Mouse (Mus musculus) hindbrain, embryonic 15.5 days (tissue): ENCODE data around the gene Arpc1b. TPM values are rescaled to one million over a fixed set of nuclear protein-coding genes. Genes with fewer than 3 reads are reported as not detected.
"Not testable (repeated sequence)": the region's sequence is repeated elsewhere in the genome, so short reads cannot be mapped to it uniquely, and the experiment has no call there.

Source experiments
- ATAC-seq: fragments of 200-750 bp; cut with Nextera tagmentation; 2 replicates; pipeline ENCODE4 v1.8.0; 2017; ENCODE audit warnings: low read depth, moderate number of reproducible peaks, moderate TSS enrichment; ENCODE audit not compliant: low FRiP score
- H3K27ac ChIP-seq: fragments of 300-500 bp; sonication (generic); replicated peaks from 2 replicates; pipeline ENCODE4 v1.5.1; 2015; ENCODE audit warnings: mild to moderate bottlenecking, inconsistent platforms
- H3K27me3 ChIP-seq: fragments of 300-500 bp; sonication (generic); 2 replicates; pipeline ENCODE4 v1.6.1; 2015; ENCODE audit warnings: control low read depth, inconsistent platforms
- H3K36me3 ChIP-seq: fragments of 300-500 bp; sonication (generic); 2 replicates; pipeline ENCODE4 v1.6.1; 2015; ENCODE audit warnings: control low read depth, inconsistent platforms
- H3K4me1 ChIP-seq: fragments of 300-500 bp; sonication (generic); replicated peaks from 2 replicates; pipeline ENCODE4 v1.6.1; 2015; ENCODE audit warnings: control low read depth, inconsistent platforms
- H3K4me2 ChIP-seq: fragments of 300-500 bp; sonication (generic); 2 replicates; pipeline ENCODE4 v1.6.1; 2015; ENCODE audit warnings: moderate library complexity, mild to moderate bottlenecking, inconsistent platforms
- H3K4me3 ChIP-seq: fragments of 300-500 bp; sonication (generic); 2 replicates; pipeline ENCODE4 v1.5.1; 2015; ENCODE audit warnings: mild to moderate bottlenecking, inconsistent platforms
- H3K9ac ChIP-seq: fragments of 300-500 bp; sonication (generic); 2 replicates; pipeline ENCODE4 v1.6.1; 2015; ENCODE audit warnings: inconsistent platforms
- H3K9me3 ChIP-seq: fragments of 300-500 bp; sonication (generic); 2 replicates; pipeline ENCODE4 v1.6.1; 2016; ENCODE audit warnings: control low read depth, inconsistent platforms
- WGBS: fragments of 180-500 bp; shearing (Covaris S2); methylation state at CpG from one replicate; pipeline ENCODE4 v1.1.7; 2015; 5-methylcytosine and 5-hydroxymethylcytosine counted together
- polyA plus RNA-seq: library from polyadenylated mRNA; unstranded; fragments of >200 nt; fragmentation: Nextera tagmentation; extraction: Ambion mirVana; gene quantifications from 2 replicates; pipeline ENCODE4 v1.2.1, GENCODE M21; 2015

Arpc1b gene
- polyA plus RNA-seq, 1 experiment from 2014 or later = 73.2 TPM

DNA sequence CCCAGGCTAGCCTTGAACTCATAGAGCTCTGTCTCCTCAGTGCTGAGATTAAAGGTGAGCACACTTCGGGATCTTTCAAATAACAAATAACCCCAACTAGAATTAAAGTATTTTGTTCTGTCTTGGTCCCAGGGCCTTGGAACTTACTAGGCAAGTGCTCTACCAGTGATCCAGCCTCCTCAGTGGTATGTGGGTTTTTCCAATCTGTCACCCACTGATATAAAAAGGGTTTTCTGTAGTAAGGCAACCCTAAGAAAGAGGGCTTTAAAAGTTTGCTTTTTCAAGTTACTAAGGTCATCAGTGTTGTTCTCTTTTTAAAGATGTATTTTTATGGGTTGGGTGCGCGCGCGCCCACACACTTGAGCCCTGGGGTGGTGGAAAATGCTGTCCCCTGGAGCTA lies 1.7 kb downstream of the Arpc1b start:
- no peak overlapping the region for H3K9ac ChIP-seq
- 92% methylated on average over 5 of the region's 5 CpGs for WGBS
- H3K4me2 ChIP-seq = no peak overlapping the region
- no peak overlapping the region for H3K4me3 ChIP-seq
- H3K4me1 ChIP-seq = peaks cover 10% of the 10 kb centered on the region
- H3K9me3 ChIP-seq = no peaks in the 10 kb centered on the region
- H3K36me3 ChIP-seq = peaks cover under 1% of the 10 kb centered on the region; the same call in 1 of the 2 replicates
- peaks cover 11% of the 10 kb centered on the region; the same call in 1 of the 2 replicates for H3K27me3 ChIP-seq
- ATAC-seq = no peak
- 0 out of 2 replicates have a peak overlapping the region, but pooled peaks have one; percentile 1 for H3K27ac ChIP-seq

- Histone ChIP-seq H3K9me3 (no peaks in the 10 kb centered on the region), H3K36me3 (no peaks in the 10 kb centered on the region), H3K4me1 (peaks cover 10% of the 10 kb centered on the region), H3K4me2 (peak overlapping the region; percentile 11; the same call in 1 of the 2 replicates), H3K9ac (no peak overlapping the region), H3K27me3 (peaks cover 11% of the 10 kb centered on the region; the same call in 1 of the 2 replicates), H3K4me3 (no peak overlapping the region), H3K27ac (0 out of 2 replicates have a peak overlapping the region, but pooled peaks have one; percentile 1)
- WGBS = 63% methylated on average over 4 of the region's 4 CpGs
- ATAC-seq = no peak
These were observed 2.3 kb downstream of the Arpc1b start for GRCm38 (mm10) chr5:145116316-145116715.

- Histone ChIP-seq H3K9ac (no peak overlapping the region), H3K36me3 (no peaks in the 10 kb centered on the region), H3K4me2 (peak overlapping the region; percentile 11; the same call in 1 of the 2 replicates), H3K27me3 (peaks cover 11% of the 10 kb centered on the region; the same call in 1 of the 2 replicates), H3K9me3 (no peaks in the 10 kb centered on the region), H3K4me1 (peaks cover 10% of the 10 kb centered on the region), H3K27ac (no peak overlapping the region), H3K4me3 (no peak overlapping the region)
- WGBS = 39% methylated on average over 10 of the region's 10 CpGs
- ATAC-seq = no peak
These were observed 2.9 kb downstream of the Arpc1b start for GRCm38 (mm10) chr5:145116916-145117315.

GRCm38 (mm10) chr5:145118005-145118404 lies 4.0 kb downstream of the Arpc1b start:
- Histone ChIP-seq H3K4me1 (peaks cover 10% of the 10 kb centered on the region), H3K4me2 (no peak overlapping the region), H3K36me3 (no peaks in the 10 kb centered on the region), H3K27me3 (peaks cover 11% of the 10 kb centered on the region; the same call in 1 of the 2 replicates), H3K27ac (no peak overlapping the region), H3K9ac (no peak overlapping the region), H3K9me3 (no peaks in the 10 kb centered on the region), H3K4me3 (no peak overlapping the region)
- ATAC-seq = no peak
- 67% methylated on average over 6 of the region's 6 CpGs for WGBS

DNA sequence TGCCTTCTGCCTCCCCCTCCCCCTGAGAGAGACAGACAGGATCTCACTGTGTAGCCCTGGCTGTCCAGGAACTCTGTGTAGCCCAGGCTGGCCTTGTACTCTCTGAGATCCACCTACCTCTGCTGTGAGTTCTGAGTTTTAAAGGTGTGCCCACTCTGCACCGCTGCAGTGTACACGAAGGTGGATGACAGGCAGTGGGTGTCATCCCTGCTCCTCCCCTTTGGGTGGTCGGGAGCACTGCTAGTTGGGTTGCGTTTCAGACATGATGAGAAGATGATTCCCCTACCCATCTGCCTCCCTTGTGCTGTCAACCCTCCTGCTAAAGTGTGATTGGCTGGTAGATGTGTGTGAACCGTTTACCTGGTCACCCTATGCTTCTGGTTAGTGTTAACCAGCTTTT lies 4.4 kb downstream of the Arpc1b start:
- Histone ChIP-seq H3K4me3 (no peak overlapping the region), H3K27ac (no peak overlapping the region), H3K9me3 (no peaks in the 10 kb centered on the region), H3K4me1 (peaks cover 10% of the 10 kb centered on the region), H3K4me2 (no peak overlapping the region), H3K27me3 (peaks cover 9% of the 10 kb centered on the region; the same call in 1 of the 2 replicates), H3K9ac (no peak overlapping the region), H3K36me3 (no peaks in the 10 kb centered on the region)
- ATAC-seq = no peak
- 92% methylated on average over 5 of the region's 5 CpGs for WGBS

- peaks cover 5% of the 10 kb centered on the region; the same call in 1 of the 2 replicates for H3K4me1 ChIP-seq
- H3K27me3 ChIP-seq = peaks cover 6% of the 10 kb centered on the region; the same call in 1 of the 2 replicates
These were observed 5.4 kb downstream of the Arpc1b start for GRCm38 (mm10) chr5:145119385-145119784.

GRCm38 (mm10) chr5:145120921-145121320 lies 6.9 kb downstream of the Arpc1b start:
- H3K4me1 ChIP-seq = no peaks in the 10 kb centered on the region
- no peaks in the 10 kb centered on the region for H3K27me3 ChIP-seq
- WGBS = 70% methylated on average over 7 of the region's 7 CpGs
- H3K9me3 ChIP-seq = no peaks in the 10 kb centered on the region
- no peak overlapping the region for H3K4me3 ChIP-seq
- no peak overlapping the region for H3K27ac ChIP-seq
- no peak overlapping the region for H3K9ac ChIP-seq
- no peak overlapping the region for H3K4me2 ChIP-seq
- H3K36me3 ChIP-seq = no peaks in the 10 kb centered on the region; the same call in 1 of the 2 replicates
- no peak for ATAC-seq

More at GRCm38 (mm10) chr5:145119385-145119784, 5.4 kb downstream of the Arpc1b start:
- H3K4me2 ChIP-seq = no peak overlapping the region
- ATAC-seq = no peak
- no peak overlapping the region for H3K27ac ChIP-seq
- H3K4me3 ChIP-seq = no peak overlapping the region
- H3K36me3 ChIP-seq = no peaks in the 10 kb centered on the region; the same call in 1 of the 2 replicates
- 85% methylated on average over 2 of the region's 2 CpGs for WGBS
- H3K9me3 ChIP-seq = no peaks in the 10 kb centered on the region
- no peak overlapping the region for H3K9ac ChIP-seq

- no peak overlapping the region for H3K4me2 ChIP-seq
- peaks cover 13% of the 10 kb centered on the region for H3K36me3 ChIP-seq
- H3K9ac ChIP-seq = no peak overlapping the region
- H3K4me1 ChIP-seq = no peaks in the 10 kb centered on the region
- ATAC-seq = no peak
- H3K27me3 ChIP-seq = no peaks in the 10 kb centered on the region
- no peak overlapping the region for H3K27ac ChIP-seq
- H3K9me3 ChIP-seq = no peaks in the 10 kb centered on the region
- WGBS = 94% methylated on average over 19 of the region's 19 CpGs
- H3K4me3 ChIP-seq = no peak overlapping the region
These were observed 9.4 kb downstream of the Arpc1b start for GRCm38 (mm10) chr5:145123396-145123795.

DNA sequence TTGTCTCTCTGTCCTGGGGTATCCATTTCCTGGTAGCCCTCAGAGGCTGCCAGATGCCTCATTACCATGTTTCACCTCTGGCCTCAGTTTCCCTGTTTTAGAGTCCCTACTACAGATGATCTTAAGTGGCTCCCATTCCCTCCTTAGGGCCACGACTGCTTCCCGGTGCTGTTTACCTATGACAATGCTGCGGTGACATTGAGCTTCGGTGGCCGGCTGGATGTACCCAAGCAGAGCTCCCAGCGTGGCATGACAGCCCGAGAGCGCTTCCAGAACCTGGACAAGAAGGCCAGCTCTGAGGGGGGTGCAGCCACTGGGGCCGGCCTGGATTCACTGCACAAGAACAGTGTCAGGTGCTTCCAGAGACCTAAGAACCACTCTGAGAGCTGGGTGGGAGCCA lies 12.6 kb downstream of the Arpc1b start:
- WGBS = 95% methylated on average over 9 of the region's 9 CpGs
- no peak for ATAC-seq
- H3K4me2 ChIP-seq = no peak overlapping the region
- H3K4me3 ChIP-seq = no peak overlapping the region
- no peak overlapping the region for H3K27ac ChIP-seq
- no peaks in the 10 kb centered on the region for H3K9me3 ChIP-seq
- H3K9ac ChIP-seq = no peak overlapping the region
- H3K27me3 ChIP-seq = no peaks in the 10 kb centered on the region
- H3K36me3 ChIP-seq = peaks cover 41% of the 10 kb centered on the region
- H3K4me1 ChIP-seq = no peaks in the 10 kb centered on the region

- no peak for ATAC-seq
- Histone ChIP-seq H3K4me1 (no peaks in the 10 kb centered on the region), H3K4me3 (no peak overlapping the region), H3K27me3 (no peaks in the 10 kb centered on the region), H3K9ac (no peak overlapping the region), H3K9me3 (no peaks in the 10 kb centered on the region), H3K27ac (no peak overlapping the region), H3K4me2 (no peak overlapping the region), H3K36me3 (peaks cover 65% of the 10 kb centered on the region)
- WGBS = 98% methylated on average over 4 of the region's 4 CpGs
These were observed 15.1 kb downstream of the Arpc1b start for GRCm38 (mm10) chr5:145129124-145129523.

DNA sequence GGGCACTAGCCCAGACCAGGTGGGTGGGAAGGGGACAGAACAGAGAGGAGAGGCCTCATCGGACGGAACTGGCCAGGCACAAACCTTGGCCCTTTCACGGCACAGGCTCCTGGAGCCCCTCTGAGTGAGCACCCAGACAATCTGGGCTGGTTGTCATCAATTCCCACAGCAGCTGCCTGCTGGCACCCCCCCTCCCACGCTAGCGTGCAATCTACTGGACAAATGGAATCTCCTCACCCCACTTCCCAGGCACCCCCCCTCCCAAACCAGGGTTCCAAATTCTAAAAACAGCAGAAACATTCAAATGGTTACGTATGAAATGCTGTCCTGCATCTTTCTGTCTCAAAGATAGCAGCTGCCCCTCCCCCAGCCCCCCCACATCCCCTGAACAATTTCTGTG lies 15.8 kb downstream of the Arpc1b start:
- not testable (repeated sequence) for H3K4me1 ChIP-seq, H3K4me2 ChIP-seq, H3K9me3 ChIP-seq, H3K27me3 ChIP-seq, H3K9ac ChIP-seq, H3K4me3 ChIP-seq, H3K27ac ChIP-seq, ATAC-seq
- WGBS = 92% methylated on average over 4 of the region's 6 CpGs
- peaks cover 72% of the 10 kb centered on the region for H3K36me3 ChIP-seq

DNA sequence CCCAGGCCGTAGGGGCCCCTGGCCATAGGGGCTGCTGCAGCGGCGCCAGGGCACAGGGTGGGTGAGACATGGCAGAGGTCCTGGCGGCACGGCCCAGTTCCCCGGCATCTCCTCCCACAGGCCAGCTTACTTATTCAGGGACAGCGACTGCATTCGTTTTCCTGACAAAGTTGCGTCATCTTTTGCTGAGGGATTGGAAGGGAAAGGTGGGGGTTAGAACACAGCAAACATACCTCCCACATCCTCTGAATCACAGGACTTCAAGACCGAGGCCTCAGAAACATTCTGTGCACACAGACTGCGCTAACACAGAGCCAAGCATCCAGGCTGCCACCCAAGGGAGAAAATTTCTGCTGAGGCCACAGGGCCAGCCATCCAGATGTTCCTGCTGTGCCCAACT lies 16.2 kb downstream of the Arpc1b start:
- Histone ChIP-seq H3K27me3 (no peaks in the 10 kb centered on the region), H3K4me1 (no peaks in the 10 kb centered on the region), H3K36me3 (peaks cover 76% of the 10 kb centered on the region), H3K27ac (no peak overlapping the region), H3K9ac (no peak overlapping the region), H3K9me3 (no peaks in the 10 kb centered on the region), H3K4me2 (no peak overlapping the region), H3K4me3 (no peak overlapping the region)
- no peak for ATAC-seq
- WGBS = 90% methylated on average over 11 of the region's 11 CpGs

- no peak overlapping the region for H3K4me2 ChIP-seq
- H3K9ac ChIP-seq = no peak overlapping the region
- H3K36me3 ChIP-seq = peaks cover 78% of the 10 kb centered on the region
- no peak overlapping the region for H3K27ac ChIP-seq
- no peak overlapping the region for H3K4me3 ChIP-seq
- ATAC-seq = no peak
- no peaks in the 10 kb centered on the region for H3K27me3 ChIP-seq
- 96% methylated on average over 3 of the region's 3 CpGs for WGBS
- no peaks in the 10 kb centered on the region for H3K4me1 ChIP-seq
- no peaks in the 10 kb centered on the region for H3K9me3 ChIP-seq
These were observed 17.0 kb downstream of the Arpc1b start for GRCm38 (mm10) chr5:145130995-145131394.
